Mouse (Mus musculus) right cerebral cortex, postnatal 25 days (tissue): ENCODE data around the gene Hnf4a.

Experiments
- DNase-seq: peaks from one replicate; pipeline ENCODE4 v3.0.0; 2022

Gene Hnf4a

DNA sequence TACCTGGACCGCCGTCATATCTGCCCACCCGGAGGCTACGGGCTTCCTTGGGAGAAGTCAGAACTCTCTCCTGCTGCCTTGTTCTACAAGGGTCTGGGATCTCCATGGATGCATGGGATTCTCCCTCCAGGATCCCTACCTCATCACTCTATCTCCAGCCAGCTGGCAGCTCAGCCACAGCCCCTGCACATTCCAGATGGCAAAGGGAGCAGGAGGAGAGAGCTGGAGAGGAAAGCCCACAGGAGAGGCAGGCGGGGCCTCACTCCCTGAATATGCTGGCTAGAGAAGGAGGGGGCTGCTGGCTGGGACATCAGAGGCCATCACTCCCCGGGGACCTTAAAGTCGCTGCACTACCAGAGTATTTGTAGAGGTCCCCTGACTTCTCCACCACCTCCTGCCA lies 15.3 kb upstream of the Hnf4a start:
- no peak for DNase-seq

DNA sequence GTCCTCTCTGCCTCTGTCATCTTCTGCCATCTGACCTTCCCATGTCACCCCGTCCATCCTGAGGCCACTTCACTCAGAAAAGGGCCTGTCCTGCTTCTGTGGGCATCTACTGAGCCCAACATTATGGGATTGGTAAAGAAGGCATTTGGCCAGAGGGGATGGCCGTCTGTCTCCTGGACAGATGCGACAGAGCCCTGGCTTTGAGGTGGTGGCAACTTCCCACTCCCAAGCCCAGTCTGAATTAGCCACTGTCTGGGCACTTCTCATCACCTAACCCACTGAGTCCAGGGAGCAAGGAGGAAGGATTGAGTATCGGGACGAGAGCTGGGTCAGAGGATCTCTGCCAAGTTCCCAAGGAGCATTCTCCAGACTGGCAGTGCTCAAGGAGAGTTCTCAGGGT lies 14.6 kb upstream of the Hnf4a start, which contains the start of gene R3hdml:
R3hdml (plus strand) TSS at position 301 of the 400 bp plus-strand sequence.
- DNase-seq = no peak

DNA sequence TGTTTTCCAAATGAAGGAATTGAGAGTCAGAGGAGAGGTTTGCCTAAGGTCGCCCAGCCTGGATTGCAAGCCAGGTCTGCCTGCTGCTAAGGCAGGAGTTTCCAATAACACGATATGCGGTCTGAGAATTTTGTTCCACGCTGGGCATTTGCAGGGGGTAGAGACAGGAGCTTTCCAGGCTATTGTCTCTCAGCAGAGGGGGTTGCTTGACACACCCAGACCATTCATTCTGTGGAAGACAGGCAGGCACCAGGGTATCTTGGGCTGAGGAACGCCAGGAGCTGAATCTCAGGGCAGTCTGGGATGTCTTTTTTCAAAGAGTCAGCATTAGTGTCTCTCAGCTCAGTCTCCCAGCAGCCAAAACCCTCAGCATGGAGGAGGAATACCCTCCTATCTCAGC lies 13.6 kb upstream of the Hnf4a start:
- no peak for DNase-seq

DNA sequence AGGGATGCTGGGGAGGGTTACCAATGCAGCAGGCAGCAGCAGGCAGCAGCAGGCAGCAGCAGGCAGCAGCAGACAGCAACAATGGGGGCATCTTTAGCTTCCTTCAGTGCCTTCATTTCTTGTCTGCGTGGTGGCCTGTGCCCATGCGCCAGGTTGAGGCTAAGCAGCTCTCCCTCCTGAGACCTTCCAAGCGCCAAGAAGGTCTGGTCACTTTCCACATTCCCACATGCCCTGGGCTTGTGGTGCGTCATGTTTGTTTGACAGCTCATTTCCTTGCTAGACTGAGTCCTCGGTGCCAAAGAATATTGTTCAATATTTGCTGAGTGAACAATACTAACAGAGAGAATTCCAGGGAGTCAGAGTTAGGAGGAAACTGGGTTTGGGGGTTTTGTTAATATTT lies 12.6 kb upstream of the Hnf4a start:
- no peak for DNase-seq

DNA sequence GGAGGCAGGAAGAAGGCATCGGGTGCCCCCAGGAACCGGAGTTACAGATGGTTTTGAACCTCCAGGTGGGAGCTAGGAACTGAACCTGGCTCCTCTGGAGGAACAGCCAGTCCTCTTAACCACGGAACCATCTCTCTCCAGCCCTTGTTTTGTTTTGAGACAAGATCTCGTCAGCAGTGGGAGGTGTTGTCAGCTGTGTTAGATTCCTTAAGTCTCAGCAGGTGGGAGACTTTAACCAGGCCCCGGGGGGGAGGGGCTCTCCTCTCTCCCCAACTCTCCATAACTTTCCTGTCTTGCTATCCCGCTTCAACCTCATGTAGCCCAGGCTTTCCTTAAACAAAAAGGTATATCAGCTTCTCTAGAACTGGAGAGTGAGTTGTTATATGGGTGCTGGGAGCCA lies 12.2 kb upstream of the Hnf4a start:
- DNase-seq = no peak

DNA sequence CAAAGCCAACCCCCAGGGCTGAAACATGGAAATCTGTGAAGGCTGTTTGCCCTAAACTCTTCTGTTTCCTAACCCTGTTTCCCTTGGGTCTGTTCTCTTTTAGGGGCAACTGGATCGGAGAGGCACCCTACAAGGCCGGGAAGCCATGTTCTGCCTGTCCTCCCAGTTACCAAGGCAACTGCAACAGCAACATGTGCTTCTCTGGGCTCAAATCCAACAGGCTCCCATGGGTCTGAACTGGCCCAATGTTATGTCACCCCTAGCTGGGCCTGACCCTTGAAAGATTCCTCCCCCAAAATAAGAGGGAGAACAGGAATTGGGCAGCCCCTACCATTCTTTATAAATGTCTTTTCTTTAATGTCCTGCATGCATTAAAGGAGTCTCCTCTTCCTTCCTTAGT lies 4.4 kb upstream of the Hnf4a start:
- no peak for DNase-seq

DNA sequence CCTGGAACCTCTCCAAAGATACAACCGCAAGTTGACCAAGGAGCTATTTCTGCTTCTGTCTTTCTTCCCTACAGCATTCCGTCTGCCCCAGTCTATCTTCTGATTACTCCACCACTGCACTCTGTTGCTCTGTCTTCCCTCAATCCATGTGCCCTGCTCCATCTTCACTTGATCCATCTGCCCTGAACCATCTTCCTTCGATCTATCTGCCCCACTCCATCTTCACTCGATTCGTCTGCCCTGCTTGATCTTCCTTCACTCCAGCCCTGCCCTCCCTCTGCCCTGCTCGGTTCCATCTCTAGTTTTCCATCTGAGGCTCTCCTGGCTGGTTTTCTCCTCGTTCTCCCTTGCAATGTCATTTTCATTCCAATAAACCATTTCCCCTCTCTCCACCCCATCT lies 3.4 kb upstream of the Hnf4a start:
- DNase-seq = no peak

DNA sequence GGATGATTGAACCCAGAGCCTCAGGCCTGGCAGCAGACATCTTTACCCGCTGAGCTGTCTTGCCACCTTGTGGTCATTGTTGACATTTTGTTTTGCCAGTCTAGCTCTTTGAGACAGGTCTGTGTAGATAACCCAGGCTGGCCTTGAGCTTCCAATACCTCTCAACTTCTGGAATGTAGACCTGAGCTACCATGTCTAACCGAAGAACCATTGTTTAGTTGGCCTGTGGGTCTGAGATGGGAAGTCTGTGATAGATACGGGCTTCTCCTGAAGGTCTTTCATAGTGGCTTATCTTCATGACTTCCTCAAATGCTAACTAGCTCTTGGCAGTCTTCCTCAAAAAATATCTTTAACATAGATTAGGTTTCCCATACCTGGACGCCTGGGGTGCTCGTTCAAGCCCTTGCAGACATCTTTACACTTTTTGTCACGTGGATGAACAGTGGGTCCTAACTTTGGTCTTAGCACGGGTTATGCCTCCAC lies 19.2 kb downstream of the Hnf4a start:
- no peak for DNase-seq

DNA sequence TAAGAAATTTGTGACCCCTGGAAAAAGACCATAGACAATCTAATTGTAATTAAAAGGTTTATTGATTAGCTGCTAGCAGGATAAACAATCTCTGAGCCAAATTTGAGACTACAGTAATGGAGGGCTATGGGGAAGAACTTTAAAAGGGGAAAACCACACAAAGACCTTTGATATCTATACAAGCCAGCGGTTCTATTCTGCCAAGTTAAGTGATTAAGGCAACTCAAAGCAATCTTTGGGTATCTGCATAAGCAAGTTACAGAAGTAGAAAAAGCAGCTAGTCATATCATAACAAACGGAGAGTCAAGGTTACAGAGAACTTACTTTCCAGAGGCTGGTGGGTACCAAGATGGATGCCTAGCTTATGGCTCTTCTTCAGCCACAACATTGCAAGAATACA lies 20.9 kb downstream of the Hnf4a start:
- DNase-seq = no peak

DNA sequence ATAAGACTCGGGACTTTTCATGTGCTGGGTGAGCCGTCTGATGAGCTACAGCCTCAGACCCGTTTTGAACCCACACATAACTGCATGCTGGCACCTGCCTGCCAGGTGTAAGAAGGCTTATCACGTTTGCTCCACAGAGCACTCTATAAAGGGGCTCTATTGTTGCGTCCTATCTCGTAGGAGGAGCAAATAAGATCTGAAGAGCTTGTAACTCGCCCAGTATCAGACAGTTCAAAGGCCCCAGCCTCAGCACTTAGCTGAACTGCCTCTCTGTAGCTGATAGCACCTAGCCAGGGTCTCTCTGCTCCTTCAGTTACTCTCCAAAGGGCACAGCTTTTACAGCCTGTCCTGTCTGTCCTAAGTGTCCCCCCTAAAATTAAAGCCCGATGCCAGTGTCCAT lies 23.8 kb downstream of the Hnf4a start:
- no peak for DNase-seq

DNA sequence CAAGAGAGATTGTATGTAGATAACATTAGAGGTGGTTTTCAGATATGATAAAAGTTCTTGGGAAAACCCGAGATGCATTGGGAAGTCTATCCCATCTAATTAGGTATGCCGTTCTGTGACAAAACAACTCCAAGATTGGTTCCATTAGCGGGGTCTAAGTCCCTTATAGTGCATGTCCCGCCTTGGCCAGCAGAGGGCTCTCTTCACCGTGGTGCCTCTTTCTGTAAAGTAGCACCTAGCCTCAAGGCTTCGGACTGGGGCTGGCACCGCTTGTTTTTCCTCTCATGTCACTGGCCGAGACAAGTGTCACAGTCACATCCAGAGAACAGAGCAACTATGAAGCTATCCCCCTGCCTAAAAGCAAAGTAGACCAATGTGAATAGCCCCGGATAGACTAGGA lies 25.3 kb downstream of the Hnf4a start:
- peak; percentile 52 for DNase-seq

DNA sequence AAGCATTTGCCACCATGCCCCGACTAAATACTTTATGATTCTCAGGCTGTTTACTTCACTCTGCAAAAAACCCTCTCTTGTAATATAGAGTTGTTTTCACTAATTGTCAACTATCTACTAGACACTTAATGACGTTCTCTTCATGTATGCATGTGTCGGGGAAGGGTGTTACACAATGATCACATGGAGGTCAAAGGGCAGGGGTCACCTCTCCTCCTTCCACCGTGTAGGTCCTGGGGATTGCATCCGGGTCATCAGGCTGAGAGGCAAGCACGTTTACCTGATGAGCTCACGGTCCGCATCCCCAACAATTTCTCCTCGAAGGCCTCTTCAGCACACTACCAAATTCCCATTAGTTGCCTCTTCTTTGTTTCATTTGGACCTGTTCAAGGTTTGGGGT lies 26.6 kb downstream of the Hnf4a start:
- DNase-seq = no peak

DNA sequence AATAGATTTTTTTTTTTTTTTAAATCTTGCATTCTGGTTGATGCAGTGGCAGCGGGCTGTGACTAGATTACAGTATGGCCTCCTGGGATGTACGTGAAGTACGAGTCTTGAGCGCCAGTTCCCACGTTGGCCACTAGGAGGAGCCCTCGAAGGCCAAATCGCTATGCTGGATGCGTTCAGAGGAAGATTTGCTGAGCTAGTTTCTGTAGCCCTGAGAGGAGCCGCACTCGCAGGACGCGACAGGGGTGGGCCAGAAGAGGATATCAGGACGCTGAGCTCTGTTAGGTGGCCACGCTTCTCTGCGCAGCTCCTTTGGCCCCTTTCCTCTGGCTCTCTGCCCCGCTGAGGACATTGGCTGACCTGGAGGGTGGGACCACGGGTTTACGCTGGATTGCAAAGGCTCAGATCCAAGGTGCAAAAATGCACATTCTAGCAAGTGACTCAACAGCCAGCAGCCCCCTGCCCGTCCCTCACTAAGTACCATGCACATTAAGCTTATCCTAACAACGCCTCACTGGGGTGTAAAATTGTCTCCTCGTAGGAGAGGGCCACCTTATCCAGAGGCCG lies 28.4 kb downstream of the Hnf4a start:
- peak; percentile 85 for DNase-seq

DNA sequence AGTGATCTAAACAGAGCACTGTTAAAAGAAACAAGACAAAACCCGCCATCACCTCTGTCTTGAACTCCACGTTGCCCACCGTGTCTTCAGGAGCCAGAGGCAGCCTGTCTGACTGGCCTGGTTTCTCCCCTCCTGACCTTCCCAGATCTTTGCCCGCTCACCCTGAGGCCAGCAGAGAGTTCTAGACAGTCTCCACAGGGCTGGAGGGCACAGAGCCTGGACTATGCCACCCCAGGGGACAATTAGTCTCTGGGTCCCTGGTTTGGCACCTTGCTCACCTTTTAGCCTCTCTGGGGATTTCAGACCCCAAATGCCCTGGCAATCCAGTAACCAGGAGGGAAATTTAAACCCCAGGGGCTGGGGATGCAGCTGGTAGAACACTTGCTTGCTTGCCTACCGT lies 30.8 kb downstream of the Hnf4a start:
- no peak for DNase-seq

DNA sequence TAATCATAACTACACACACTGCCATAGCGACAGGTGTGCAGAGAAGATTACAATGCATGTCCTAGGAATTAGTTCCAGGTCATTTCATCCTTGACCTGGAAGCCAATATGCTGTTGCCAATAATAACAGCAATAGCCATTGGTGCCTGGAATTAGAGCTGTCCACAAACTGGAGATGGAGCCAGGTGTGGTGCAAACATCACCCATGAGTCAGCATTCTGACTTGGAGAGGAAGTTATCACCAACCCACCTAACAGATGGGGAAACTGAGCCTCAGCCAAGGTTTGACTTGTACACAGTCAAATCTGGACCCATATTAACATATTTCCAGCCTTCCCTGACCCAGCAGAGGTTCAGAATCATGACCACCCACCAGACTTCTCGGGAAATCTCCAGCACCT lies 31.8 kb downstream of the Hnf4a start:
- DNase-seq = no peak

DNA sequence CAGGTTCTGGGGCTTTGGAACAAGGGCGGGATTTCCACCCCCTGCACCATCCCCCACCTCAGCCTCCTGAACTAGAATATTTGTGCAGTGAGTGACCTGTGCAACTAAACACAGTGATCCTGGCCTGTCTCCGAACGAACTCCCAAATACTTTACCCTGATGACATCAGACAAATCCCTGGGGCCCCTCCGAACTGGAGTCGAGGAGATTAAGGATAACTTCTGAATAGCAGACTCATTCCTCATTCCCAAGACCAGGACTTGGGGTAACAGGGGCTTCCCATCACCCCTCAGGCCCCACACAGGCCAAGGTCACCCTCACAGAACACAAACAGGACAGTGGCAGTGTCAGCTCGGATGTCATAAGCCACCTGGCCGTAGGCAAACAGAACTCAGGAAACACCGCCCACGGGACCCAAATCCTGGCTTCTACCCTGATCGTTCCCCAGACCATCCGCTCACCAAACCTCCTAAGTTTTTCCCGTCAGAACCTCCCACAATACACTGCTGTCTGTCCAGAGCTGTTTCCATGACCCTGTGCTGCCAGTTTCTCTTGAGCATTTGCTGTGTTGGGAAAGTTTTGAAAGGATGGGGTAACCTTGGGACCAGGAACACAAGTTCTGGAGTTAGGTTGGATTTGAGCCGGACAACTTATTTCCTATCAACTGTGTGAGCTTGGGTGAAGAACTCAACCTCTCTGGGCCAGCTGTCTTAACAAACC lies 32.9 kb downstream of the Hnf4a start:
- no peak for DNase-seq

DNA sequence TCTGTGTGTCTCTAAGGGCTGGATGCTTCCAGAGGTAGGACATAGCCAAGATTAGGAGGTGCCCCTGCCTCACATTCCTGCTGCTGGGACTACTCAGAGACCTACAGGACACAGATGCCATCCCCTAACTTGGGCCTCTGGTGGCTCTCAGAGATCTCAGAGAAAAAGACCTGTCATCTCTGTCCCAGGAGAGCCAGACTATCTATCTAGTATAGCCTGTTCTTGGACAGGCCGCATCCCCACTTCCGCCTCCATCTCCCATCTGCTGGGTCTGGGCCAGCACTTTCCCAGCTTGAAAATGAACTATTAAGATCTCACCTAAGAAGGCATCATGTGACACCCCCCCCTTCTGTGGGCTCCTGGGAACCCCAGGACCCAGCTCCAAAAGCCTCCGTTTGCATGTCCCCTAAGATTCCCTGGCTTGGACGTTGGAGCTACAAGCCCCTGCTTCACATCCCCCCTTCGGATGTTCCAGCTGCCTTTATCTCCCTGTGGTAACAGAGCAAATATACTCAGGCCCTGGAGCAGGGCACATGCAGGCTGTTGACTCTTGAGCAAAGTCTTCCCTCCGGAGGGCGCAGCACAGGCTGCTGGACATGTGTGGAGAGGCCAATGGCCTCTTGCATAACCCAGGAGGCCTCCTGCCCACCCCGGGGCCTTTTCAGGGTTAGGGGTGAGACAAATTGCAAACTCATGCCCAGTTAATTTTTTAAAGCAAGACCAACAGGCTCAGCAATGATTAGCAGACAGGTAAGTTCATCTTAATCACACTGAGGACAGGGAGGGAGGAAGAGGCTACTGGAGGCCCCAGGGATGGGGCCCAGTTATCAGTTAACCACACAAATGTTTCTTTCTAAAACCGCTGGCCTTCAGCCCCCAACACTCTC lies 33.9 kb downstream of the Hnf4a start:
- DNase-seq = no peak

DNA sequence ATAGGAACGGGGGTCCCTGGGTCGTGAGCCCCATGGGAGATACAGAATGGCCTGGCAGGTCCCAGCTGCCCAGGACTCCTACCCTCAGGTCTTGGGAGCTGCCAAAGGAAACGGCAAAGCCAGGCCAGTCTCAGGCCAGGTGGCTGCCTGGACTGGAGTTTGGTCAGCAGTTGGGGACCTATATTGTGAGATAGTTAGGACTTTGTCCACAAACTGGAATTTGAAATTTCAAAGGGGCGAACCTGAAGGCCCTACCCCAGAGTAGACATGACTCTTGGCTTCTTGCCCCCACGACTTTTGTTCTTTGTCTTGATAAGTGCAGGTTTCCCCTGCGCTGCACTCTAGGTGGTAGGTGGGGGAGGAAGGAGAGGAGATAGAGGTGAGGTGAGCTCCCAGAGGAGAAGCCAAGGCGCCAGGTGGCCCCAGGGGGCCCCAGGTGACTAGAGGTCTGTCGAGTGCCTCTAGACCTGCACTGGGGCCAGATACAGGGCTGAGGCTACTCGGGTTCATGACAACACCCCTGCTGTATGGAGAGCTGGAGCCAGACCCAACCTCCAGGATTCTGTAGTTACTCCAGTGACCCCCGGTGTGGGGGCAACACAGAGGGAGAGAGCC lies 35.1 kb downstream of the Hnf4a start:
- no peak for DNase-seq

DNA sequence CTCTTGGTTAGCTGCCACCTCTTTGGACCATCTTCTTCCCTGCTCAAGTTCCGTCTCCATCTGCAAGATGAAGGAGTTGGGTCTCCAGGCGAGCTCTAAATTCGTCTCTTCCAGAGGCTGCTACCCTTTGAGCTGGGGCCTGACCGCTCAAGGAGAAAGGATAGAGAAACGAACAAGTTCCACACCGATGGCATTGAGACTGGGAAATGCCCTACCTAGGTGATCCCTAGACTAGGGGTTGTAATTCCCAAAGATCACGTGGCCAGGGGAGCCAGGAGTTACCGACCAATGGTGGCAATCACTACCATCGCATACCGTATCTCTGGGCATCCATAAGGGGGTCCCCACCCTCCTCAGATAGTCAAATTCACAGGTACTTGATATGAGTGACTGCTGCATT lies 36.1 kb downstream of the Hnf4a start:
- no peak for DNase-seq

DNA sequence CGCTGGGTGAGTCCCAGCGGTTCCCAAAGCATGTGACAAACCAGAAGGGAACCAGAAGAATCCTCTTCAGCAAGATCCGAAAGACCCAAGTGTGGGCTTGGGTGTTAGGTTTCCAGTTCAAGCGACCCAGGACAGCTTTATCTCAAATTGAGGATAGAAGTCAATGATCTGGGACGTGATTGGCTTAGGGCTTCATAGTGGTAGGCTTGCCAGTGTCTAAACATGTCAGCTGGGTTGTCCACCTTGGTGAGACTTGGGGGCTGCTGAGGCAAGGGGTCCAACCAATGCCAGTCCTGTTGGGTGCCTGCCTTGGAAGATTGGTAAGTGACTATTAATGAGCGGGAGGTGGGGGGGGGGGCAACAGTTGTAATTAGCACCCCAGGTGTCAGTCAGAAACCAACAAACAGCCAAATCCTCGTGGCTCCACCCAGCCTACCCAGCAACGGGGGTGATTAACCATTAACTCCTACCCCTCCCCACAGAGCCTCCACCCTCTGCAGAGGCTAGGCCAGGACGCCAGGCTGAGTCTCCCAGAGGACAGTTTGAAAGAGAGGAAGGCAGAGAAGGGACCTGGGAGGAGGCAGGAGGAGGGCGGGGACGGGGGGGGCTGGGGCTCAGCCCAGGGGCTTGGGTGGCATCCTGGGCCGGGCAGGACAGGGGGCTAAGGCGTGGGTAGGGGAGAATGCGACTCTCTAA lies 40.2 kb downstream of the Hnf4a start:
- no peak for DNase-seq

DNA sequence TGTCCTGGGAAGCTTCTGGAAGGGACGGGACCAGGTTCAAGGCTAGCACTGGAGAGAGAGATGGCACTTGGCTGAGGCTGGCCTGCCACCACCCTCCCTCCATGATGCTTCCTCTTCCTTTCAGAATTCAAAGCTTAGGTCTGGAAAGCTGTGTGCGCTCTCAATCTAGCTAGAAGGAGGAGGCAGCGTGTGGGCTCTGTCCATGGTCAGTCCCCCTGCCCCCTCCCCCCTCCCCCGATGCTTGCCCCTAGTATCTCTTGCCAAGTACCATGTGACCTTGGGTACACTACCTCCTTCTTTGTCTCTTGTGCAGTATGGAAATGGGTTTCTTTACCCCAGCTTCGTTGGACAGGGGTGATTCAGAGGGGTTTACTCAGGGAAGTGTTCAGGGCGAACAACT lies 42.2 kb downstream of the Hnf4a start:
- no peak for DNase-seq

DNA sequence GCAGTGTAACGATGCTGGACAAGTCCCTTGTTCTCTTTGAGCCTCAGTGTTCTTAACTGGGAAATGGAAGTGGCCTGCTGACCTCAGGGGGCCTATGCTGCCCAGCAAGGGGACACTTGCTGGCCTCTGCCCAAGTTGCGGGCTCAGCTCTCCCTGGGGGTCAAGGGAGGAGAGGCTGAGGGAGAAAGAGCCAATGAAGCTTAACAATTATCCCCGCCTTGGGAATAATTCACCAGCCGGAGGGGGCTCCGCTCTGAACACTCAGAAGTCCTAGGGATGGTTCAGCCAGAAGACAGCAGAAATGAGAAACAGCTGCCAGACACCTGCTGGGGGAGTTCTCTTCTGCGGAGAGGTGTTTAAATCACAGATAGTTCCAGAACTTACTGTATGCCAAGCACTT lies 43.2 kb downstream of the Hnf4a start:
- no peak for DNase-seq

DNA sequence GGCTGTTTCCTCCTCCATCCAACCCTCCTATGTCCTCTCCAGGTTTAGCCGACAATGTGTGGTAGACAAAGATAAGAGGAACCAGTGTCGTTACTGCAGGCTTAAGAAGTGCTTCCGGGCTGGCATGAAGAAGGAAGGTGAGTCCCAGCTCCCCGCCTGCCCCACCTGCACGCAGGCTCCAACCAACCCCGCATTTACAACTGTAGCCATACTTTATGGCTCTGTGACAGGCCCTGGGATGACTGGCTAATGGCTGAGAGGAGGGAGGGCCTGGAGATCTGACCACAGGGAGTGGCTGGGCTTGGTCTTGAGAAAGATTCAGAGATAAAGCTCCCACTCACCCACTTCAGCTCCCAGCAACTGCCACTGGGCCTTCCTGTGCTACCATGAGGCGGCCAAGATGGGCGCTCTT lies 45.9 kb downstream of the Hnf4a start:
- no peak for DNase-seq
